Mouse (Mus musculus) neural tube, embryonic 14.5 days (tissue): ENCODE measurements around the gene Rnf141. TPM values are rescaled to one million over a fixed set of nuclear protein-coding genes. Genes with fewer than 3 reads are reported as not detected.
A peak's percentile ranks its signal among the peaks of the same experiment; 100 is the strongest.

Experiments
- ATAC-seq: fragments of 200-750 bp; cut with Nextera tagmentation; 2 replicates; pipeline ENCODE4 v1.8.0; 2017; ENCODE audit warnings: low read depth, mild to moderate bottlenecking, moderate TSS enrichment, moderate library complexity
- H3K27ac ChIP-seq: fragments of 300-500 bp; sonication (generic); 2 replicates; pipeline ENCODE4 v1.5.1; 2014; ENCODE audit warnings: low read depth, mild to moderate bottlenecking, control low read depth, low read length, moderate library complexity, mixed read lengths
- H3K27me3 ChIP-seq: fragments of 300-500 bp; sonication (generic); 2 replicates; pipeline ENCODE4 v1.6.1; 2014; ENCODE audit warnings: low read length; ENCODE audit not compliant: control insufficient read depth, insufficient read depth
- H3K36me3 ChIP-seq: fragments of 300-500 bp; sonication (generic); 2 replicates; pipeline ENCODE4 v1.6.1; 2014; ENCODE audit warnings: low read length, mixed read lengths; ENCODE audit not compliant: control insufficient read depth, insufficient read depth
- H3K4me1 ChIP-seq: fragments of 300-500 bp; sonication (generic); 2 replicates; pipeline ENCODE4 v1.6.1; 2014; ENCODE audit warnings: low read length; ENCODE audit not compliant: control insufficient read depth, insufficient read depth
- H3K4me2 ChIP-seq: fragments of 300-500 bp; sonication (generic); 2 replicates; pipeline ENCODE4 v1.6.1; 2014; ENCODE audit warnings: mild to moderate bottlenecking, low read depth, low read length, control low read depth
- H3K4me3 ChIP-seq: fragments of 300-500 bp; sonication (generic); 2 replicates; pipeline ENCODE4 v1.5.1; 2014; ENCODE audit warnings: low read depth, low read length, control low read depth, mixed read lengths
- H3K9ac ChIP-seq: fragments of 300-500 bp; sonication (generic); replicated peaks from 2 replicates; pipeline ENCODE4 v1.6.1; 2014; ENCODE audit warnings: low read depth, mild to moderate bottlenecking, control low read depth, low read length, mixed read lengths
- H3K9me3 ChIP-seq: fragments of 300-500 bp; sonication (generic); 2 replicates; pipeline ENCODE4 v1.6.1; 2016; ENCODE audit warnings: low read length; ENCODE audit not compliant: control insufficient read depth
- WGBS: fragments of 180-500 bp; shearing (Covaris S2); extraction: QIAGEN DNeasy Blood & Tissue Kit; methylation state at CpG from one replicate; pipeline ENCODE4 v1.1.7; 2014; 5-methylcytosine and 5-hydroxymethylcytosine counted together
- polyA plus RNA-seq: library from polyadenylated mRNA; unstranded; fragments of >200 nt; fragmentation: Nextera tagmentation; extraction: Ambion mirVana; gene quantifications from 2 replicates; pipeline ENCODE4 v1.2.1, GENCODE M21; 2014

Gene Rnf141
- 41.2 and 43.0 TPM in 2 replicates for polyA plus RNA-seq

DNA sequence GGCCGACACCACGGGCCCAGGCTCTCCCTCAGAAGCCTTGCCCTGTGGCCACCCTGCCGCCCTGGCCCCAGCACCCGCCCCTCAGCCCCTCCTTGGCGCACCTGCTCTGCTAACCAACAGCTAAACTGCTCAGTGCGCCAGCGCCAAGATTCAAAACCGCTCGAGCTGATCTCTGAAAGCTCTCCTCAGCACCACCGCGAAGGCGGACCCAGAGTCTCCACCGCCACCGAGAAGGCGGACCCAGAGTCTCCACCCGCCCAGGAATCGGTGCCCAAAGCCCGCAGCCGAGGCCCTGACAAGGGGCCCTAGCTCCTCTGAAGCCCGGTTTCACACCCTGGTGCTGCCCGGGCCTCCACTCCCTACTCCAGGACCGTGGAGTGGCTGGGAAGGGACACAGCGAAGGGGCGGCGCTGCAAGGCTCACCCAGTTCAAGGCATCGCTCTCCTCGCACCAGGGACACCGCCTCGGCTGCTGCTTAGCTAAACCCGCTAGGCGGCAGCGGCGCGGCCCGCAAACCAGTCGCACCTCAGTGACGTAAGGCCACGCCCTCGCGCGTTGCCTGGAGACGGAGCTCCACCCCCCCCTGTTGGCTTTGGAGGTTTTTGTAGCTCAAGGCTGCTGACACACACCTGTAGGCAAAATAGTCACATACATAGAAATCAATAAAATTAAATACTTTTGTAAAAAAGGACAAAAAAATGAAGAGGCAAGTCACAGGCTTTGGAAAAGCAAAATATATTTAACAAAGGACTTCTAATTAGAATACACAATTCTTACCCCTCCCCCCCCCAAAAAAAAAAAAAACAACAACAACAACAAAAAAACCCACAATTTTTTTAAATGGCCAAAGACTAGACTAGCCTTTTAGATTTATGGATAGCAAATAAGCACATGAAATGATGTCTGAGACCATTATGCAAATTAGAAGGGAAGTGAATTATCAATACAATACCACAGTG, at the start of gene Rnf141:
TSS of gene Rnf141 (minus strand) at position 542 of the 959 bp plus-strand sequence.
- no peaks in the 10 kb centered on the region for H3K27me3 ChIP-seq
- peak within 1 kb of the TSS; percentile 69 for H3K9ac ChIP-seq
- peak within 1 kb of the TSS; percentile 83 for H3K27ac ChIP-seq
- WGBS, result under 1% methylated on average over 38 of the region's 42 CpGs
- no peaks in the 10 kb centered on the region for H3K9me3 ChIP-seq
- peaks cover 3% of the 10 kb centered on the region; the same call in 1 of the 2 replicates for H3K4me1 ChIP-seq
- peak within 1 kb of the TSS; percentile 85 for H3K4me2 ChIP-seq
- ATAC-seq, result peak; percentile 96
- peak within 1 kb of the TSS; percentile 53 for H3K4me3 ChIP-seq
- H3K36me3 ChIP-seq, result no peaks in the 10 kb centered on the region

- Histone ChIP-seq H3K9ac (no peak overlapping the region), H3K27ac (no peak overlapping the region), H3K4me2 (no peak overlapping the region), H3K36me3 (no peaks in the 10 kb centered on the region), H3K4me3 (no peak overlapping the region), H3K27me3 (no peaks in the 10 kb centered on the region), H3K4me1 (no peaks in the 10 kb centered on the region), H3K9me3 (no peaks in the 10 kb centered on the region)
- no peak for ATAC-seq
- 82% methylated on average over 9 of the region's 9 CpGs for WGBS
These were observed 47.3 kb upstream of the Rnf141 start for GRCm38 (mm10) chr7:110891501-110891986.

GRCm38 (mm10) chr7:110881746-110882333, 37.6 kb upstream of the Rnf141 start:
- ATAC-seq, result no peak
- H3K4me1 ChIP-seq, result no peaks in the 10 kb centered on the region
- H3K9me3 ChIP-seq, result no peaks in the 10 kb centered on the region
- H3K4me2 ChIP-seq, result no peak overlapping the region
- H3K36me3 ChIP-seq, result no peaks in the 10 kb centered on the region
- H3K9ac ChIP-seq, result no peak overlapping the region
- no peak overlapping the region for H3K4me3 ChIP-seq
- no peak overlapping the region for H3K27ac ChIP-seq
- H3K27me3 ChIP-seq, result no peaks in the 10 kb centered on the region
- 83% methylated on average over 2 of the region's 2 CpGs for WGBS

GRCm38 (mm10) chr7:110878028-110878427, 33.8 kb upstream of the Rnf141 start:
- Histone ChIP-seq H3K36me3 (no peaks in the 10 kb centered on the region), H3K27ac (no peak overlapping the region), H3K4me1 (no peaks in the 10 kb centered on the region), H3K4me2 (no peak overlapping the region), H3K27me3 (no peaks in the 10 kb centered on the region), H3K4me3 (no peak overlapping the region), H3K9ac (no peak overlapping the region), H3K9me3 (no peaks in the 10 kb centered on the region)
- 99% methylated on average over 4 of the region's 4 CpGs for WGBS
- ATAC-seq, result no peak

- no peak overlapping the region for H3K9ac ChIP-seq
- H3K4me3 ChIP-seq, result no peak overlapping the region
- H3K4me1 ChIP-seq, result no peaks in the 10 kb centered on the region
- H3K27me3 ChIP-seq, result no peaks in the 10 kb centered on the region
- WGBS, result 83% methylated on average over 4 of the region's 4 CpGs
- H3K4me2 ChIP-seq, result no peak overlapping the region
- no peak for ATAC-seq
- no peaks in the 10 kb centered on the region for H3K9me3 ChIP-seq
- H3K36me3 ChIP-seq, result no peaks in the 10 kb centered on the region
- no peak overlapping the region for H3K27ac ChIP-seq
These were observed 32.7 kb upstream of the Rnf141 start for GRCm38 (mm10) chr7:110876965-110877364.

DNA sequence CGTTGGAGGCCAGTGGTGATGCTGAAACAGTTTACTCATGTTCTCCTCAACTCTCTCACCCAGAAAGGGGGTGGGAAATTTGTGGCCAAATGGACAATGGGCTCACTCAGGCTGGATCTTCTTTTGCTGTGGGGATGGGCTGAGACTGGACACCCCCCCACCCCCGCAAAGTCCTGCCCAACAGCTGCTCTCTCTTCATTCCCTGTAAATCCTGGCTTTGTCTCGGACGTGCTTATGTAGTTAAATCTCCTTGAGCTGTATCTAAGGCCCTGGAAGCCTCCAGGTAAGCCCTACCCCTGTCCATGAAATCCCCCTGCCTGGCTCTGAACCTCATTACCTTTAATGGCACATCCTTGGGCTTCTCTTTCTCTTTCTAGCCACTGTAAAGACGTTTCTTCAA, 24.6 kb upstream of the Rnf141 start:
- Histone ChIP-seq H3K4me2 (no peak overlapping the region), H3K27ac (no peak overlapping the region), H3K9ac (no peak overlapping the region), H3K27me3 (no peaks in the 10 kb centered on the region), H3K9me3 (no peaks in the 10 kb centered on the region), H3K36me3 (no peaks in the 10 kb centered on the region), H3K4me1 (no peaks in the 10 kb centered on the region), H3K4me3 (no peak overlapping the region)
- no peak for ATAC-seq
- 82% methylated on average over 5 of the region's 5 CpGs for WGBS

DNA sequence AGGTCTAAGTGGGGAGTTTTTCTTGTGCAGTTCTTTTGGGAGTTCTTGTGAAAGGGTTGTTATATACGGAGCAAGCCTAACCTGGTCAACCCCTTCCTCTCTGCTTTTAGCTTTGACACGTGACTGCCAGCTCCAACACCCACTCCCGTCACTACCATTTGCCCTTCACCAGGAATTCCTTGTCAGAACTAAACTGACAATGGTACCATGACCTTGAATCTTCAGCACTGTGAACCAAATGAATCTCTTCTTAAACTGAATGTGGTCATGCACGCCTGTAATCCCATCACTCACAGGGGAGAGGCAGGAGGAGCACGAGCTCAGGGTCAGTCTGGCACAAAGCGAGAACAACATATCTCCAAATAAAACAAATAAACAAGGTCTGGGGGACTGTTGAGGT, 22.9 kb upstream of the Rnf141 start:
- H3K36me3 ChIP-seq, result no peaks in the 10 kb centered on the region
- H3K9ac ChIP-seq, result no peak overlapping the region
- 90% methylated on average over 6 of the region's 6 CpGs for whole genome bisulfite sequencing
- H3K27ac ChIP-seq, result no peak overlapping the region
- no peak overlapping the region for H3K4me3 ChIP-seq
- no peak overlapping the region for H3K4me2 ChIP-seq
- ATAC-seq, result no peak
- H3K4me1 ChIP-seq, result no peaks in the 10 kb centered on the region
- H3K27me3 ChIP-seq, result no peaks in the 10 kb centered on the region
- no peaks in the 10 kb centered on the region for H3K9me3 ChIP-seq

- H3K4me2 ChIP-seq, result no peak overlapping the region
- H3K27me3 ChIP-seq, result no peaks in the 10 kb centered on the region
- no peak overlapping the region for H3K9ac ChIP-seq
- no peak overlapping the region for H3K4me3 ChIP-seq
- H3K27ac ChIP-seq, result no peak overlapping the region
- no peak for ATAC-seq
- 98% methylated on average over 3 of the region's 3 CpGs for WGBS
- H3K9me3 ChIP-seq, result no peaks in the 10 kb centered on the region
- H3K4me1 ChIP-seq, result no peaks in the 10 kb centered on the region
- no peaks in the 10 kb centered on the region for H3K36me3 ChIP-seq
These were observed 21.8 kb upstream of the Rnf141 start for GRCm38 (mm10) chr7:110866021-110866420.

DNA sequence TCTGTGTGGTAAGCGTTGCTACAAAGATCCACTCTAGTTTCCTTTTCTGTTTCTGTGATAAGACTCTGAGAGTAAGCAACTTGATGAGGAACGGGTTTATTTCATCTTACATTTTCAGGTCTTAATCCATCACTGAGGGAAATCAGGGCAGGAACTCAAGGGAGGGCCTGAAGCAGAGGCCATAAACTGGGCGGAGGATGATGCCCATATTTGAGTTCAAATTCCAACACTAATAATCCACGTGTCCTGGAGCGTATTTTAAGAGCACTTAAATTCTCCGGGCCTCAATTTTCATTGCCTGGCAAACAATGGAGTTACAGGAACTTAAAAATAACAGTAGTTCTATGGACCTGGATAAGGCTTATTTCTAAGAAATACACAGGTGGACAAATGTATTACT, 21.3 kb upstream of the Rnf141 start:
- H3K9ac ChIP-seq, result no peak overlapping the region
- 88% methylated on average over 6 of the region's 6 CpGs for WGBS

More for the DNA sequence above, 21.3 kb upstream of the Rnf141 start:
- Histone ChIP-seq H3K4me1 (no peaks in the 10 kb centered on the region), H3K4me3 (no peak overlapping the region), H3K4me2 (no peak overlapping the region), H3K27me3 (no peaks in the 10 kb centered on the region), H3K36me3 (no peaks in the 10 kb centered on the region), H3K27ac (no peak overlapping the region), H3K9me3 (no peaks in the 10 kb centered on the region)
- no peak for ATAC-seq
